Mouse (Mus musculus): Measurements from ENCODE around the gene Cops3.
"Not testable (repeated sequence)": the region's sequence is repeated elsewhere in the genome, so short reads cannot be mapped to it uniquely, and the experiment has no call there.

Cops3 gene

GRCm38 (mm10) chr11:59839459-59840126, at the start of gene Cops3:
TSS of gene Cops3 (minus strand) at chr11:59839838.
- DNase-seq (ENCODE audit: low spot score in 2 of 2): peak; percentile 91 to 95

GRCm38 (mm10) chr11:59888151-59888550, 48.5 kb upstream of the Cops3 start:
- no peak for DNase-seq (ENCODE audit: low spot score in 2 of 2)

GRCm38 (mm10) chr11:59886952-59887351, 47.3 kb upstream of the Cops3 start:
- no peak for DNase-seq (ENCODE audit: low spot score in 2 of 2)

GRCm38 (mm10) chr11:59885217-59885986, 45.8 kb upstream of the Cops3 start:
- no peak for DNase-seq (ENCODE audit: low spot score in 2 of 2)

- peak; percentile 65 to 75 for DNase-seq (ENCODE audit: low spot score in 2 of 2)
Observed at GRCm38 (mm10) chr11:59880031-59880430, 40.4 kb upstream of the Cops3 start.

GRCm38 (mm10) chr11:59872124-59872523, 32.5 kb upstream of the Cops3 start:
- DNase-seq (ENCODE audit: low spot score in 2 of 2): no peak

- no peak for DNase-seq (ENCODE audit: low spot score in 2 of 2)
Observed at GRCm38 (mm10) chr11:59864316-59864715, 24.7 kb upstream of the Cops3 start.

GRCm38 (mm10) chr11:59860467-59860866, 20.8 kb upstream of the Cops3 start:
- DNase-seq (ENCODE audit: low spot score in 2 of 2): no peak

GRCm38 (mm10) chr11:59852865-59853264, 13.2 kb upstream of the Cops3 start:
- no peak for DNase-seq (ENCODE audit: low spot score in 2 of 2)

- peak; percentile 65 to 82 for DNase-seq (ENCODE audit: low spot score in 2 of 2)
Observed at GRCm38 (mm10) chr11:59847891-59848884, 8.6 kb upstream of the Cops3 start.

GRCm38 (mm10) chr11:59847131-59847530, 7.5 kb upstream of the Cops3 start:
- peak in 1 of 2 experiments; percentile 33 for DNase-seq (ENCODE audit: low spot score in 2 of 2)

GRCm38 (mm10) chr11:59846311-59846710, 6.7 kb upstream of the Cops3 start:
- DNase-seq (ENCODE audit: low spot score in 2 of 2): no peak

GRCm38 (mm10) chr11:59839008-59839458, 605 bp downstream of the Cops3 start, which contains the start of gene Nt5m:
TSS of gene Nt5m (plus strand) at chr11:59839447.
- peak; percentile 92 for DNase-seq (ENCODE audit: low spot score in 2 of 2)

- DNase-seq (ENCODE audit: low spot score in 2 of 2): no peak
Observed at GRCm38 (mm10) chr11:59838426-59838825, 1.2 kb downstream of the Cops3 start.

- DNase-seq (ENCODE audit: low spot score in 2 of 2): not testable (repeated sequence)
Observed at GRCm38 (mm10) chr11:59837789-59838188, 1.8 kb downstream of the Cops3 start.

GRCm38 (mm10) chr11:59821625-59822024, 18.0 kb downstream of the Cops3 start:
- no peak for DNase-seq (ENCODE audit: low spot score in 2 of 2)

- DNase-seq (ENCODE audit: low spot score in 2 of 2): no peak
Observed at GRCm38 (mm10) chr11:59817916-59818315, 21.7 kb downstream of the Cops3 start.

- no peak for DNase-seq (ENCODE audit: low spot score in 2 of 2)
Observed at GRCm38 (mm10) chr11:59815482-59816065, 24.1 kb downstream of the Cops3 start.

- no peak for DNase-seq (ENCODE audit: low spot score in 2 of 2)
Observed at GRCm38 (mm10) chr11:59814936-59815335, 24.7 kb downstream of the Cops3 start.

GRCm38 (mm10) chr11:59814311-59814710, 25.3 kb downstream of the Cops3 start:
- DNase-seq (ENCODE audit: low spot score in 2 of 2): no peak

GRCm38 (mm10) chr11:59813276-59813675, 26.4 kb downstream of the Cops3 start:
- no peak for DNase-seq (ENCODE audit: low spot score in 2 of 2)

Data from urinary bladder, postnatal 36 days (tissue).